Mouse (Mus musculus): ENCODE results near the gene Gm45753. TPM values are rescaled to one million over a fixed set of nuclear protein-coding genes. Genes with fewer than 3 reads are reported as not detected.

Gm45753 gene
- total RNA-seq, 2 experiments from 2014 or later = not detected

DNA sequence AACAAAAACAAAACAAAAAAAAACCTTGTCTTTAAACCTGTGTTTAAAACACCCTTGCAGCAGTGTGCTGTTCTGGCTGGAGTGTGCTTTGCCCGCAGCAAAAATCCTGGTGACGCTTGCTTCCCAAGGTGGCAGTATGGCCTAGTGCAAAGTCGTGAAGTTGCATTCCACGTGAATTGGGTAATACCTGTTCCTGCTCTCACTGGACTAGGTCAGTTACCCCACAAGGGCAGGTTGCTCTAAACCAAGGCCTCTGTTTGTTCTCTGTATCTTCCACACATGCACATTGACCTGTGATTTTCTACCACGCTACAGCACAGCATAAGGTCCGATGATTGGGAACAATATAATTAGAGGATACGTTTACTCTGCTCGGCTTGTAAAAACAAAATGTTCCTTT, 26.6 kb downstream of the Gm45753 start:
- intact Hi-C loops (cut with DNase I) = no loop called here

DNA sequence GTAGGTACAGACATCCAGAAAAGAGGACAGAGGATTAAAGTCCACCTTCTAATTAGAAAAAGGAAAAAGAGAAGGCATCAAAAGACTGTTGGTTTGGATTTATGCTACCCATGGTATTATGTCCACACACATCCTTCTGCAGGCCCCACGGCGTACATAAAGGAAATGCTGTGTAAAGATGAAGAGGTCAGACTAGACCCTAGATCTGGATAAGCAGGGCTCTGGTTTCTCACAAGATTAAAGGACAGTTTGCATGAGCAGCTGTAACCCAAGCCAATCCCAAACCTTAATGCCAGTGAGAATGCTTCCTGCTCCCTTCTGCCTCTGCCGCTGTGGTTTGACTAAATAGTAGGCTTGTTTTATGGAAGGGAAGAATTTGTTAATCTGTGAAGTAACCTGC, 30.8 kb downstream of the Gm45753 start:
- DNase-seq (ENCODE audit: low spot score) = no peak
- intact Hi-C loops (cut with DNase I) = no loop called here

More for the DNA sequence above, 26.6 kb downstream of the Gm45753 start:
- no peak for DNase-seq (ENCODE audit: low spot score)

- no peak for DNase-seq (ENCODE audit: low spot score)
- intact Hi-C loops (cut with DNase I) = no loop called here
Observed at GRCm38 (mm10) chr8:45274317-45274716, 33.9 kb downstream of the Gm45753 start.

DNA sequence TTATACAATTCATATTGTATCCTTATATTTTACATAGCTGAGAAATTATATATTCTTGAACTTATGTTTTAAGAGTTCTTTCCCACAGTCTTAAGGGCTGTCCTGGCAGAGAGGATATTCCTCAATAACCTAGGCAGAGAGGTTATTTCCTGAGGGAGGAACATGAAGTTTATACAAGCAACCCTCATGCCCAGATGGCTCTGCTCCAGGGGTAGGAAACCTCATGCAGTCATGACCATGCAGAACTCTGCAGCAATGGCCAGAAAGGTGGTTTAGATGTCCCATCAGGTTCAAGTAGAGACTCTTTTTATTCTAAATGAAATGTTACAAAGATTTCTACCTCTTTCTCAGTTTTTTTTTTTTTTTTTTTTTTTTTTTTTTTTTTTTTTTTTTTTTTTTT, 39.2 kb downstream of the Gm45753 start:
- no peak for DNase-seq (ENCODE audit: low spot score)
- intact Hi-C loops (cut with DNase I) = no loop called here

GRCm38 (mm10) chr8:45268485-45268884, 39.8 kb downstream of the Gm45753 start:
- intact Hi-C loops (cut with DNase I) = no loop called here
- no peak for DNase-seq (ENCODE audit: low spot score)

GRCm38 (mm10) chr8:45267611-45268391, 40.5 kb downstream of the Gm45753 start:
- intact Hi-C loops (cut with DNase I) = no loop called here

GRCm38 (mm10) chr8:45266993-45267392, 41.3 kb downstream of the Gm45753 start:
- intact Hi-C loops (cut with DNase I) = no loop called here
- no peak for DNase-seq (ENCODE audit: low spot score)

More at GRCm38 (mm10) chr8:45267611-45268391, 40.5 kb downstream of the Gm45753 start:
- DNase-seq (ENCODE audit: low spot score) = peak; percentile 7

- intact Hi-C loops (cut with DNase I) = no loop called here
- no peak for DNase-seq (ENCODE audit: low spot score)
Observed at GRCm38 (mm10) chr8:45264918-45265317, 43.3 kb downstream of the Gm45753 start.

- intact Hi-C loops (cut with DNase I) = no loop called here
Observed at GRCm38 (mm10) chr8:45262851-45263250, 45.4 kb downstream of the Gm45753 start.

DNA sequence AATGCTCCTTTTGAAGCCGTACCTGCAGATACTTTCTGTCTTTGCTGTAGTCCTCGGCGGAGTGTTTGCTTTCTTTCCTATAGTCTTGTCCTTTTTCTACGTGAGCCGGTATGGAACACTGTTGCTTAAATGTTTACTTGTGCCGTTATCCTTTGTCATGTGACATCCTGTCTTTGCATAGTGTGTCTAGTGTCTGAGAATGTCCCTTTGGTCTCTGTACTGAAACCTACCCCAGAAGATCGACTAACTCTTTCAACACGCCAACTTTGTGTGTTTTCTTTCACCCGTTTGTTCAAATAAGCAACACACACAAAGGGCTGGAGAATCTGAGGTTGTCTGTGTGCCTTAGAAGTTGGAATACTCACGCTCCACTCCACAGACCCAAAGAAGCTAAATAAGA, 46.3 kb downstream of the Gm45753 start, which contains the start of gene F11:
F11 (minus strand) TSS at position 112 of the 400 bp plus-strand sequence.
- intact Hi-C loops (cut with DNase I) = no loop called here
- DNase-seq (ENCODE audit: low spot score) = no peak

More at GRCm38 (mm10) chr8:45262851-45263250, 45.4 kb downstream of the Gm45753 start:
- no peak for DNase-seq (ENCODE audit: low spot score)

GRCm38 (mm10) chr8:45258421-45258820, 49.8 kb downstream of the Gm45753 start:
- no peak for DNase-seq (ENCODE audit: low spot score)
- intact Hi-C loops (cut with DNase I) = no loop called here

GRCm38 (mm10) chr8:45255040-45255439, 53.2 kb downstream of the Gm45753 start:
- intact Hi-C loops (cut with DNase I) = no loop called here
- no peak for DNase-seq (ENCODE audit: low spot score)

DNA sequence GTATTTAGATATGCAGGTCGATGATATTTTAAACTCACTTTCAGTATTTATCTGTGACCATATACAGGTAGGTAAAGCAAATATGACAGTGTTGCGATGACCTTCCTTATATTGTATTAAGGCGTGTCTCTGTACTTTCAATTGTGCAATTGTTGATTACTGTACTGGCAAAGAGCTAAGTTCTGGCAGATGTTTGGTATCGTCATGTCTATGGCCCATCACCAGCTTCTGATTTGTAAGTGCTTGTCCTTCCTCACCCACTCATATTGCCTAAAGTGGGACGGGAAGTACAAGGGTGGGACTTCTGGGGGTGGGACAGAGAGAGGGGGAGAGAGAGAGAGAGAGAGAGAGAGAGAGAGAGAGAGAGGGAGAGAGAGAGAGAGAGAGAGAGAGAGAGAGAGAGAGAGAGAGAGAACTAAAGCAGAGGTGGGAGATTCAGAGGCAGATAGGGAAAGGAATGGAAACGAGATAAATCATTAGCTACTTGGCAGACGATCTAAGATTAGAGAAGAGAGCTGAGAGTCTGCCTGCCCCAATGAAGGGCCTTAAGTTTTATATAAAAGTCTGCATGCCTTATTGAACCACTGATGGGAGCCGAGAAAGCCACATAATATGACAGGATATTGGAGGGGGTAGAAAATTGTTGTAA, 53.9 kb downstream of the Gm45753 start:
- no peak for DNase-seq (ENCODE audit: low spot score)
- intact Hi-C loops (cut with DNase I) = no loop called here

DNA sequence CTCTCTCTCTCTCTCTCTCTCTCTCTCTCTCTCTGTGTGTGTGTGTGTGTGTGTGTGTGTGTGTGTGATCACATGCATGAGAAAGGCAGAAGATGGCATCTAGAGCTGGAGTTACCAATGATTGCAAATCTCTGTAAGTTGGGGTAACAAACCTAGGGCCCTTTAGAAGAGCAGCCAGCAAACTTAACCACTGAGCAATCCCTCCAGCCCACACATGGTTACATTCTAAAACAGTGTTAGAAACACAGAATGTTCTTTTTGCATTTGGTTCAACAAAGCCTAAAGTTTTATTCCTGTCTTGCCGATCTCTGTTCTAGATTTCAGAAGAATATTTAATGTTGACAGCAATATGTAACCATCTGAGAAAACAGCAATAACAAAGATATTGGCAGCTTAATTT, 54.7 kb downstream of the Gm45753 start:
- intact Hi-C loops (cut with DNase I) = no loop called here
- DNase-seq (ENCODE audit: low spot score) = no peak

- intact Hi-C loops (cut with DNase I) = no loop called here
- no peak for DNase-seq (ENCODE audit: low spot score)
Observed at GRCm38 (mm10) chr8:45253111-45253510, 55.2 kb downstream of the Gm45753 start.

DNA sequence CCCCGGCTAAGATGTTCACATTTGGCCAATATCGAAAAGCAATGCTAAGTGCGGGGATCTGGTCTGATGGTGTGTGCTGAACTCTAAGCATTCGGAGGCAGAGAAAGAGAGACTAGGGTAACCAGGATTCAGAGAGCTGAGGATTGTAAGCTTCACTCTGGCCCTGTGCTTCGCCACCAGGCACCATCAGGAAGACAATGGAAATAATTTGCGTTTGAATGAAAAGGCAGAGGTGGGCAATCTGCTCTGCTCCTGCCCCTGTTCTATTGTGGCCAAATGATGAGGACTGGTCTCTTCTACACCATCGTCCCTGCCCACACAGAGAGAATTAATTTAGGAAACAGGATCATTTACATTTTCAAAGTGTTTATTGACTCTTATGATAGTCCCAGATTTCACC, 62.0 kb downstream of the Gm45753 start:
- intact Hi-C loops (cut with DNase I) = no loop called here
- no peak for DNase-seq (ENCODE audit: low spot score)

DNA sequence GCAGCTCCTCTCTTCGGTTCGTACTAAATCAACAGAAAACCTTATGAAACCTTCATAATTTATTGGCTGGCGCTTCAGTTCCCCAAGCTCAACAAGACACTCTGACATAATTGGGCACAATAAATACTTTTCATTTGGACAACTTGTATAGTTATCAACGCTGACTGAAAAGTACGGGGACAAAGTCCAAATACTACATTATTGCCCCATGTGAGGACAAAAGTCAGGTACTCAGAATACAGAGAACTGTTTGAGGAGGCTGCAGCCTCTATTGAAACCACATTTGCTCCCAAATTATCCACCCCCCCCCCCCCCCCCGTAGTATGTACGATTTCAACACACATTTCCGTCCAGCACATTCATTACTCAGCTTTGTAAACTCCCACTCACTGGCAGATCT, 68.9 kb downstream of the Gm45753 start:
- DNase-seq (ENCODE audit: low spot score) = no peak
- intact Hi-C loops (cut with DNase I) = no loop called here

DNA sequence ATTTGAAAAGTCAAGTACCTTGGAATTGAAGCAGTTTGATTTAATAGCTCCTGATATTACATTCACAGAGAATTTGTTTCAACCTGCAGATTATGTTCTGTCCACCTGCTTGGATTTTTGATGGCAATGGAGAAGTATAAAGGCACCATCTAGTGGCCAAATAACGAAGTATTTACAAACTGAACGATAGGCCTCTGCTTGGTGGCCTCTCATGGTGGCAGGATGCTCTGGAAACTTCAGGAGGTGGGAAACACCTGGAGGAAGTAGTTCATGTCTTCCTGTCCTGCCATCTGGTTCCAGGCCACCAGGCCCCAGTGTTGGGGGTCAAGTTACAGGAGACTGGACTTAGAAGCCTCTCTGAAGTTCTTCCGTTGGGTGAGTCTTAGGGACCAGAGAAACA, 70.0 kb downstream of the Gm45753 start:
- intact Hi-C loops (cut with DNase I) = no loop called here
- DNase-seq (ENCODE audit: low spot score) = no peak

DNA sequence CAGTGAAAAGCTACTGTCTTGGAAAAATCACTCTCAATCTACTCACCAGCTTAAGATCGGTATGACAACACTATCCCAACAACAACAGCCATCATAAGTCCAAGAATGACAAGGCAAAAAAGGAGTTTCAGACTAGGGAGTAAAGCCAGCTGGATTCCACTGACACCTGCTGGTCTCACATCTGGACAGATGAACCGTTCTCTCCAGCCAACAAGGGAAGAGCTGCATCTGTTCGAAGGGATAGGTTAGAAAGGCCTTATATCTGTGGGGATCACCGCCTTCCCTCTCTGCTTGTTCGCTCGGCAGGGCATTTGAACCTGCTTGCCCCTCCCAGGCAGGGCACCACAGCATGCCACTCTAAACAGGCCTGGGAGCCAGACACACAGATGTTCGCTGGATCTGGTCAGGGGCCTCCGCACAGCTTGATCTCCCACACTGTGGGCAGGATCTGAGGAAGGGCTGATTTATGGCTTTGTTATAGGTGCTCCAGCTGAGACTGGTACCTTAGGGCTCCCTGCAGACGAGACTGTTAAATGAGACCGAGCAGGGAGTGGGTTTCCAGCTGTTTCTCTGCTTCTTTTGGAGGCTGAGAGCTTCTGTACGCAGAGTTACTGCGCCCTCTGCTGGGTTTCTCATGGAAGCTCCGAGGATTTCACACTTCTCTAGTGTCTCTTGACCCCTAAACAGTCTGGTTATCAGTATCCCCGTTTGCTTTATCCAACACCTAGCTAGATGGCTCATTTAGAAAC, 71.9 kb downstream of the Gm45753 start:
- DNase-seq (ENCODE audit: low spot score) = no peak
- intact Hi-C loops (cut with DNase I) = loop anchor here (1.0 kb wide), 1 partner anchor 168 kb away; no protein-coding TSS in a partner anchor

DNA sequence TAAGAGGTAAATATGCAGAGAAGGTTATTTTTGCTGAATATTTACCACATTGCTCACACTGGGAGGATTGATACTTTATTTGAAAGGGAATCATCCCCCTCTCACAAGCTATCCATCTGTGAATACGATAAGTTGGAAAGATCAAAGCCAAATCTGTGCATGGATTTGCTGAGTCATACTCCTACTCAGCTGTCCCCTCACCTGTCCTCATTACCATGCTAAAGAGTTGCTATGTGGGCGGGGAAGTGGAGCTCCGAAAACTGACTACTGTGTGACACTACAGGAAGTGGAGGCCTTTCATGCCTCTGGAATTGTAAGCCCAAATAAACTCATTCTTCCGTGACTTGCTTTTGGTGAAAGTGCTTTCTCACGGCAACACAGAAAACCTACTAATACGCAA, 73.0 kb downstream of the Gm45753 start:
- intact Hi-C loops (cut with DNase I) = no loop called here
- no peak for DNase-seq (ENCODE audit: low spot score)

GRCm38 (mm10) chr8:45233256-45233655, 75.0 kb downstream of the Gm45753 start:
- DNase-seq (ENCODE audit: low spot score) = no peak
- intact Hi-C loops (cut with DNase I) = no loop called here

All from heart, postnatal 25 days (tissue).